Mouse (Mus musculus) ES-Bruce4 (cell line): ENCODE data around the gene Serpina12.

Experiments used
- CTCF ChIP-seq: IDR thresholded peaks from one replicate; pipeline ENCODE4 v1.8.1; 2011; ENCODE audit warnings: low read depth, low read length
- POLR2A ChIP-seq: IDR thresholded peaks from one replicate; pipeline ENCODE4 v1.8.1; 2011; ENCODE audit warnings: low read length; ENCODE audit not compliant: insufficient read depth

DNA sequence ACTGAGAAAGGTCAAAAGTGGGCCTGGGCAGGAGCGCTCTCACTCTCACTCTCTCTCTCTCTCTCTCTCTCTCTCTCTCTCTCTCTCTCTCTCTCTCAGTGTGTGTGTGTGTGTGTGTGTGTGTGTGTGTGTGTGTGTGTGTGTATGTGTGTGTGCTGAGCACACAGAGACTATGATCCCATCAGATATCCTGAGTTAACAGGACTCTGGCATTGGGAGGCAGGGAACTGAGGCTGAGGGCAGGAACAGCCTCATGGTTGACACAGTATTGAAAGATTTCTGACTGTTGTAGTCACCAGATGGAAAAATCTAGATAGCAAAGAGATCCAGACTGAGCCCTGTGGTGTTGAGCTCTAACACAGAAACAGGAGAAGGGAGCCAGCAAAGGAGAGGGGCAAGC is 10.5 kb downstream of the Serpina12 start:
- TF ChIP-seq CTCF = no peak
- no peak for TF ChIP-seq POLR2A
